Mouse (Mus musculus): ENCODE measurements around the gene Gm28374.

Gm28374 gene

GRCm38 (mm10) chr19:6052516-6052915 is 29.5 kb downstream of the Gm28374 start:
- DNase-seq = no peak

GRCm38 (mm10) chr19:6048681-6049410 is 33.2 kb downstream of the Gm28374 start:
- no peak for DNase-seq

- DNase-seq = no peak
Measured at GRCm38 (mm10) chr19:6047899-6048166, 34.2 kb downstream of the Gm28374 start.

- DNase-seq = peak; percentile 41
Measured at GRCm38 (mm10) chr19:6047154-6047898, 34.7 kb downstream of the Gm28374 start.

GRCm38 (mm10) chr19:6046294-6047153 is 35.5 kb downstream of the Gm28374 start, which contains the start of gene Syvn1:
Gene Syvn1, plus strand, starts transcription at chr19:6046576.
- peak; percentile 96 for DNase-seq

GRCm38 (mm10) chr19:6045366-6046293 is 36.4 kb downstream of the Gm28374 start:
- DNase-seq = peak; percentile 72

GRCm38 (mm10) chr19:6044102-6044501 is 38.0 kb downstream of the Gm28374 start:
- peak; percentile 43 for DNase-seq

- no peak for DNase-seq
Measured at GRCm38 (mm10) chr19:6042293-6042692, 39.8 kb downstream of the Gm28374 start.

- DNase-seq = no peak
Measured at GRCm38 (mm10) chr19:6040002-6040401, 42.1 kb downstream of the Gm28374 start.

GRCm38 (mm10) chr19:6038326-6038725 is 43.7 kb downstream of the Gm28374 start:
- DNase-seq = no peak

- DNase-seq = no peak
Measured at GRCm38 (mm10) chr19:6037695-6038094, 44.4 kb downstream of the Gm28374 start.

- DNase-seq = no peak
Measured at GRCm38 (mm10) chr19:6035966-6036585, 46.0 kb downstream of the Gm28374 start.

GRCm38 (mm10) chr19:6030520-6031280 is 51.4 kb downstream of the Gm28374 start:
- DNase-seq = no peak

GRCm38 (mm10) chr19:6029426-6029825 is 52.6 kb downstream of the Gm28374 start:
- DNase-seq = no peak

GRCm38 (mm10) chr19:6028991-6029390 is 53.1 kb downstream of the Gm28374 start:
- peak; percentile 45 for DNase-seq

Data from lung, postnatal 36 days (tissue).